Mouse (Mus musculus) kidney, embryonic 16.5 days (tissue): Measurements from ENCODE around the gene Kif3c. TPM values are rescaled to one million over a fixed set of nuclear protein-coding genes. Genes with fewer than 3 reads are reported as not detected.

ENCODE experiments used
- ATAC-seq: fragments of 200-750 bp; cut with Nextera tagmentation; 2 replicates; pipeline ENCODE4 v1.8.0; 2017; ENCODE audit warnings: moderate TSS enrichment; ENCODE audit not compliant: low FRiP score, low TSS enrichment
- H3K27ac ChIP-seq: fragments of 300-500 bp; sonication (generic); 2 replicates; pipeline ENCODE4 v1.5.1; 2014; ENCODE audit warnings: low read length
- H3K27me3 ChIP-seq: fragments of 300-500 bp; sonication (generic); 2 replicates; pipeline ENCODE4 v1.6.1; 2014; ENCODE audit warnings: low read length, control low read depth, mixed read lengths; ENCODE audit not compliant: insufficient read depth
- H3K36me3 ChIP-seq: fragments of 300-500 bp; sonication (generic); 2 replicates; pipeline ENCODE4 v1.6.1; 2014; ENCODE audit warnings: low read length, control low read depth, mixed read lengths; ENCODE audit not compliant: insufficient read depth
- H3K4me1 ChIP-seq: fragments of 300-500 bp; sonication (generic); 2 replicates; pipeline ENCODE4 v1.6.1; 2014; ENCODE audit warnings: low read length, control low read depth, mixed read lengths; ENCODE audit not compliant: insufficient read depth
- H3K4me2 ChIP-seq: fragments of 300-500 bp; sonication (generic); replicated peaks from 2 replicates; pipeline ENCODE4 v1.6.1; 2014; ENCODE audit warnings: low read depth, low read length
- H3K4me3 ChIP-seq: fragments of 300-500 bp; sonication (generic); 2 replicates; pipeline ENCODE4 v1.5.1; 2014; ENCODE audit warnings: mild to moderate bottlenecking, low read length
- H3K9ac ChIP-seq: fragments of 300-500 bp; sonication (generic); replicated peaks from 2 replicates; pipeline ENCODE4 v1.6.1; 2014; ENCODE audit warnings: low read length
- H3K9me3 ChIP-seq: fragments of 300-500 bp; sonication (generic); 2 replicates; pipeline ENCODE4 v1.6.1; 2016; ENCODE audit warnings: low read length, control low read depth
- WGBS: fragments of 180-500 bp; shearing (Covaris S2); extraction: QIAGEN DNeasy Blood & Tissue Kit; methylation state at CpG from one replicate; pipeline ENCODE4 v1.1.7; 2014; 5-methylcytosine and 5-hydroxymethylcytosine counted together
- polyA plus RNA-seq: library from polyadenylated mRNA; unstranded; fragments of >200 nt; fragmentation: Nextera tagmentation; extraction: Ambion mirVana; gene quantifications from 2 replicates; pipeline ENCODE4 v1.2.1, GENCODE M21; 2015

Kif3c gene
- polyA plus RNA-seq, 1 experiment from 2014 or later = 12.3 TPM

GRCm38 (mm10) chr12:3384860-3385259 lies 19.9 kb downstream of the Kif3c start:
- no peak for ATAC-seq
- Histone ChIP-seq H3K27me3 (no peaks in the 10 kb centered on the region), H3K4me1 (no peaks in the 10 kb centered on the region), H3K9me3 (no peaks in the 10 kb centered on the region), H3K36me3 (peaks cover 30% of the 10 kb centered on the region), H3K9ac (no peak overlapping the region), H3K27ac (no peak overlapping the region), H3K4me3 (no peak overlapping the region), H3K4me2 (no peak overlapping the region)
- WGBS = 74% methylated on average over 1 of the region's 1 CpGs

GRCm38 (mm10) chr12:3385271-3385670 lies 20.3 kb downstream of the Kif3c start:
- Histone ChIP-seq H3K27ac (no peak overlapping the region), H3K9ac (no peak overlapping the region), H3K4me1 (no peaks in the 10 kb centered on the region), H3K9me3 (no peaks in the 10 kb centered on the region), H3K36me3 (peaks cover 30% of the 10 kb centered on the region), H3K27me3 (no peaks in the 10 kb centered on the region), H3K4me3 (no peak overlapping the region), H3K4me2 (no peak overlapping the region)
- WGBS = 88% methylated on average over 6 of the region's 6 CpGs
- ATAC-seq = no peak

- Histone ChIP-seq H3K9ac (no peak overlapping the region), H3K4me2 (no peak overlapping the region), H3K9me3 (no peaks in the 10 kb centered on the region), H3K4me3 (no peak overlapping the region), H3K27ac (no peak overlapping the region), H3K36me3 (peaks cover 30% of the 10 kb centered on the region), H3K27me3 (no peaks in the 10 kb centered on the region), H3K4me1 (no peaks in the 10 kb centered on the region)
- ATAC-seq = no peak
- WGBS = 84% methylated on average over 10 of the region's 10 CpGs
These were observed 21.0 kb downstream of the Kif3c start for GRCm38 (mm10) chr12:3385940-3386339.

- H3K9me3 ChIP-seq = no peaks in the 10 kb centered on the region
- ATAC-seq = no peak
- no peak overlapping the region for H3K4me3 ChIP-seq
- H3K36me3 ChIP-seq = peaks cover 21% of the 10 kb centered on the region
- no peak overlapping the region for H3K4me2 ChIP-seq
- H3K9ac ChIP-seq = no peak overlapping the region
- no peak overlapping the region for H3K27ac ChIP-seq
- H3K4me1 ChIP-seq = no peaks in the 10 kb centered on the region
- WGBS = 93% methylated on average over 16 of the region's 16 CpGs
- H3K27me3 ChIP-seq = no peaks in the 10 kb centered on the region
These were observed 23.0 kb downstream of the Kif3c start for GRCm38 (mm10) chr12:3387891-3388290.

- H3K36me3 ChIP-seq = peaks cover 24% of the 10 kb centered on the region
- H3K4me2 ChIP-seq = no peak overlapping the region
- H3K4me1 ChIP-seq = no peaks in the 10 kb centered on the region
- no peak overlapping the region for H3K27ac ChIP-seq
- no peaks in the 10 kb centered on the region for H3K27me3 ChIP-seq
- no peak overlapping the region for H3K4me3 ChIP-seq
- WGBS = 91% methylated on average over 12 of the region's 12 CpGs
- no peak overlapping the region for H3K9ac ChIP-seq
- no peak for ATAC-seq
- H3K9me3 ChIP-seq = no peaks in the 10 kb centered on the region
These were observed 24.5 kb downstream of the Kif3c start for GRCm38 (mm10) chr12:3389394-3389793.

- Histone ChIP-seq H3K9ac (no peak overlapping the region), H3K4me1 (no peaks in the 10 kb centered on the region), H3K36me3 (peaks cover 24% of the 10 kb centered on the region), H3K9me3 (no peaks in the 10 kb centered on the region), H3K4me2 (no peak overlapping the region), H3K27me3 (no peaks in the 10 kb centered on the region), H3K27ac (no peak overlapping the region), H3K4me3 (no peak overlapping the region)
- ATAC-seq = no peak
- 94% methylated on average over 2 of the region's 2 CpGs for WGBS
These were observed 25.1 kb downstream of the Kif3c start for GRCm38 (mm10) chr12:3390071-3390470.

- no peaks in the 10 kb centered on the region for H3K27me3 ChIP-seq
- no peak overlapping the region for H3K4me2 ChIP-seq
- H3K36me3 ChIP-seq = peaks cover 24% of the 10 kb centered on the region
- 38% methylated on average over 12 of the region's 12 CpGs for WGBS
- no peak overlapping the region for H3K27ac ChIP-seq
- H3K9me3 ChIP-seq = no peaks in the 10 kb centered on the region
- no peak overlapping the region for H3K9ac ChIP-seq
- ATAC-seq = peak; percentile 86
- H3K4me3 ChIP-seq = no peak overlapping the region
- no peaks in the 10 kb centered on the region for H3K4me1 ChIP-seq
These were observed 25.8 kb downstream of the Kif3c start for GRCm38 (mm10) chr12:3390577-3391262.

- H3K27ac ChIP-seq = no peak overlapping the region
- H3K9ac ChIP-seq = no peak overlapping the region
- peaks cover 24% of the 10 kb centered on the region for H3K36me3 ChIP-seq
- no peak overlapping the region for H3K4me2 ChIP-seq
- WGBS = 74% methylated on average over 1 of the region's 1 CpGs
- no peaks in the 10 kb centered on the region for H3K4me1 ChIP-seq
- no peaks in the 10 kb centered on the region for H3K27me3 ChIP-seq
- H3K9me3 ChIP-seq = no peaks in the 10 kb centered on the region
- H3K4me3 ChIP-seq = no peak overlapping the region
- ATAC-seq = no peak; the same call in 1 of the 2 replicates
These were observed 26.3 kb downstream of the Kif3c start for GRCm38 (mm10) chr12:3391276-3391675.

- no peaks in the 10 kb centered on the region for H3K27me3 ChIP-seq
- no peak overlapping the region for H3K27ac ChIP-seq
- 86% methylated on average over 4 of the region's 4 CpGs for WGBS
- no peak overlapping the region for H3K4me2 ChIP-seq
- no peak for ATAC-seq
- no peaks in the 10 kb centered on the region for H3K9me3 ChIP-seq
- H3K4me1 ChIP-seq = no peaks in the 10 kb centered on the region
- peaks cover 16% of the 10 kb centered on the region for H3K36me3 ChIP-seq
- H3K9ac ChIP-seq = no peak overlapping the region
- H3K4me3 ChIP-seq = no peak overlapping the region
These were observed 28.2 kb downstream of the Kif3c start for GRCm38 (mm10) chr12:3393140-3393539.

- no peak for ATAC-seq
- Histone ChIP-seq H3K4me3 (no peak overlapping the region), H3K9ac (no peak overlapping the region), H3K9me3 (no peaks in the 10 kb centered on the region), H3K4me1 (no peaks in the 10 kb centered on the region), H3K4me2 (no peak overlapping the region), H3K27ac (no peak overlapping the region), H3K36me3 (peaks cover 15% of the 10 kb centered on the region), H3K27me3 (no peaks in the 10 kb centered on the region)
- 93% methylated on average over 8 of the region's 8 CpGs for WGBS
These were observed 32.0 kb downstream of the Kif3c start for GRCm38 (mm10) chr12:3396931-3397330.
